Mouse (Mus musculus) heart, postnatal 10 days (tissue): ENCODE data around the gene Larp4. TPM values are rescaled to one million over a fixed set of nuclear protein-coding genes. Genes with fewer than 3 reads are reported as not detected.

ENCODE experiments used
- DNase-seq, 2 experiments: peaks; one replicate each; pipeline ENCODE4 v3.0.0; 2021
- intact Hi-C: fragments of 180-260 bp; cut with DNase I; formaldehyde crosslinking; loops from one replicate; pipeline ENCODE4 v1.15.1; 2025
- total RNA-seq, 2 experiments: library from RNA; stranded (reverse); gene quantifications; 2 replicates each; pipeline ENCODE4 v1.2.3; 2021

The Larp4 gene
- total RNA-seq, 2 experiments from 2014 or later: 76.5 to 78.2 TPM

- DNase-seq: no peak
- intact Hi-C loops: no loop called here
These were observed 82.9 kb downstream of the Larp4 start for GRCm38 (mm10) chr15:100052726-100053125.

- no peak for DNase-seq
- intact Hi-C loops: no loop called here
These were observed 86.6 kb downstream of the Larp4 start for GRCm38 (mm10) chr15:100056397-100056908.

- intact Hi-C loops: no loop called here
- DNase-seq: no peak
These were observed 87.8 kb downstream of the Larp4 start for GRCm38 (mm10) chr15:100057698-100058097.

- DNase-seq: no peak
- intact Hi-C loops: no loop called here
These were observed 88.3 kb downstream of the Larp4 start for GRCm38 (mm10) chr15:100058143-100058542.

GRCm38 (mm10) chr15:100058912-100059311 is 89.0 kb downstream of the Larp4 start:
- intact Hi-C loops: no loop called here
- DNase-seq: no peak

- DNase-seq: no peak
- intact Hi-C loops: no loop called here
These were observed 89.9 kb downstream of the Larp4 start for GRCm38 (mm10) chr15:100059626-100060311.

GRCm38 (mm10) chr15:100060513-100061140 is 90.8 kb downstream of the Larp4 start:
- intact Hi-C loops: no loop called here
- DNase-seq: no peak

GRCm38 (mm10) chr15:100061377-100061776 is 91.5 kb downstream of the Larp4 start:
- no peak for DNase-seq
- intact Hi-C loops: no loop called here

GRCm38 (mm10) chr15:100063229-100063773 is 93.4 kb downstream of the Larp4 start:
- DNase-seq: no peak
- intact Hi-C loops: no loop called here

Other genes starting within 250 kb of the Larp4 start
- 100 to 1,000 TPM; 212 to 221 TPM for gene Cox14, start 244.4 kb upstream of the Larp4 start, total RNA-seq
- 10 to 100 TPM; 26.4 to 28.1 TPM for gene Cers5, start 197.2 kb upstream of the Larp4 start, total RNA-seq
- 10 to 100 TPM; 27.9 to 32.8 TPM for gene Lima1, start 94.6 kb upstream of the Larp4 start, total RNA-seq
- gene Fam186a, start 3.0 kb upstream of the Larp4 start, total RNA-seq: not detected
- gene Dip2b, start 68.6 kb downstream of the Larp4 start, total RNA-seq: 10 to 100 TPM; 32.3 to 34.3 TPM